Mouse (Mus musculus): ENCODE measurements around the gene Fa2h.

DNA sequence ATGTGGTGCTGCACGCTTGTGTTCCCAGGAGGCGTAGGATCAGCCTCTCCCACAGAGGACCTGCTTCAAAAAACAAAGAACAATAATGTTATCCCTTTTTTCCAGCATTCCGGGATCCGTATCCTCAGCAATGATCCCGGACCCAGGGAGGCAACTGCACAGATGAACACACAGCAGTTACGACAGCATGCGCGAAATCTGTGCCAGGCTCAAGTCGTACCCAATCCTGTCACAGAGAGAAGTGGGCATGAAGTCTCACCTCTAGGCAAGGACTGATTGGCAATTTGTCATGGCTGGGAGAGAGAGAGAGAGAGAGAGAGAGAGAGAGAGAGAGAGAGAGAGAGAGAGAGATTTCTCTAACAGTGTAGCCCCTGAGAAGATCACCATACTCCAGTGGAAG lies 31.0 kb upstream of the Fa2h start:
- no peak for TF ChIP-seq POLR2A (IDR thresholded peaks at IDR 0.05; ENCODE audit: extremely low read depth, insufficient read depth, low read length)
- no peak for TF ChIP-seq CTCF (IDR thresholded peaks at IDR 0.05; ENCODE audit: extremely low read depth, insufficient read depth, low read length)
